Mouse (Mus musculus) NIH3T3 (cell line): ENCODE data around the gene Ubr4.

Experiments
- DNase-seq: peaks from one replicate; pipeline ENCODE4 v3.0.0-alpha.2; 2012; ENCODE audit warnings: low read depth

The Ubr4 gene

GRCm38 (mm10) chr4:139535719-139536118 is 183.3 kb downstream of the Ubr4 start:
- peak; percentile 44 for DNase-seq

DNA sequence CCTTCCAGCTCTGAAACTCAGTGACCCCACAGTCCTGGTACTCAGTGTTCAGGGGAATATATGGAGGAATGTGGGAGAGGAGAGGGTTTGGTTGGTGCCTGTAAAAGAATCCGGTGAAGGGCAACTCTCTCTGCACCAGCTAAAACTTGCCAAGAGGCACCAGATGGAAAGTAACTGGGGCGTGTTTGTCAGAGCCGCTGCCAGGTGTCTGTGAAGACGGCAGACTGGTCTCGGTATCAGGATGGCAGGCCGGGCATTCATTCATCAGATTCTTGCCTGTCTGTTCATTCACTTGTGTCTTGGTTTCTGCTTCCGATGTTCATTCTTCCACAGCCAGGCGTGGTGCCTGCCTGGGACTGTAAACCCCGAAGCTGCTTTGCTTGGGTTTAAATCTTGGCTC is 184.3 kb downstream of the Ubr4 start:
- no peak for DNase-seq
